Mouse (Mus musculus): Measurements from ENCODE around the gene Anxa6.

GRCm38 (mm10) chr11:54972049-54972723 is 61.1 kb downstream of the Anxa6 start:
- TF ChIP-seq POLR2A (IDR thresholded peaks at IDR 0.05; ENCODE audit: control insufficient read depth, extremely low read depth, insufficient read depth, low read length, poor library complexity) (no peak), CTCF (IDR thresholded peaks at IDR 0.05; ENCODE audit: borderline replicate concordance, control insufficient read depth, extremely low read depth, insufficient read depth, low read length, poor library complexity) (no peak)
